ENCODE assay signal across 29 mouse cellular contexts in genomic region chr6:140054271-140054928, GRCm38 (mm10). TPM values are rescaled to one million over a fixed set of nuclear protein-coding genes. Genes with fewer than 3 reads are reported as not detected.
A peak's percentile ranks its signal among the peaks of the same experiment; 100 is the strongest.
DNase-seq lines count a peak whose midpoint lies in the region; ATAC-seq and TF ChIP-seq lines count a peak whose summit lies in the region.
"Had no signal": no experiment of that assay in that cellular context is flagged by ENCODE, and none has a peak within 500 bp of the region (broad histone marks: within the 10 kb centered on the region; RNA-seq: fewer than 3 reads in every experiment).

No protein-coding gene starts in this region.

- no peaks in the 10 kb centered on the region for H3K4me1 ChIP-seq in hindbrain, postnatal 0 days (ENCODE audit: insufficient read depth, low read length)
- H3K4me1 ChIP-seq in hindbrain, embryonic 16.5 days (ENCODE audit: control insufficient read depth, insufficient read depth, low read depth, low read length) = no peaks in the 10 kb centered on the region
- no peaks in the 10 kb centered on the region for H3K4me1 ChIP-seq in liver, postnatal 0 days (ENCODE audit: insufficient read depth)
- H3K4me1 ChIP-seq: heart, embryonic 15.5 days; hindbrain, embryonic 15.5 days; liver, embryonic 13.5 days had no signal

- no peak for ATAC-seq in hindbrain, postnatal 0 days
- no peak for ATAC-seq in hindbrain, embryonic 16.5 days
- ATAC-seq in liver, postnatal 0 days = no peak
- ATAC-seq: forebrain, postnatal 0 days; intestine, postnatal 0 days had no signal

- DNase-seq in hindbrain, postnatal 0 days (ENCODE audit: low spot score) = peak; percentile 27
- DNase-seq in right cerebral cortex, adult 18-20 months = peak; percentile 38
- no peak for DNase-seq in right cerebral cortex, postnatal 4 days
- DNase-seq in left cerebral cortex, adult 2 months (ENCODE audit: extremely low spot score in 1 of 2, low spot score in 2 of 2) = peak in 1 of 2 experiments; percentile 18
- DNase-seq in telencephalon, adult 2 months (ENCODE audit: low read depth, low spot score) = peak; percentile 80
- no peak for DNase-seq in layer of hippocampus, postnatal 10 days (ENCODE audit: low spot score in 2 of 2)
- DNase-seq in liver, postnatal 0 days = no peak
- DNase-seq: B cell, adult 2 months; cerebellum, adult 11 months; cerebellum, postnatal 14 days; embryo, embryonic 11 days; forebrain, postnatal 0 days; gastrocnemius, postnatal 10 days; heart, adult 2 months; heart, postnatal 4 days; liver, embryonic 13.5 days; lung, postnatal 4 days had no signal

- 70% methylated on average over 5 of the region's 5 CpGs for WGBS in hindbrain, postnatal 0 days
- 76% methylated on average over 5 of the region's 5 CpGs for WGBS in hindbrain, embryonic 16.5 days
- 68% methylated on average over 5 of the region's 5 CpGs for WGBS in liver, postnatal 0 days (ENCODE audit: insufficient replicate concordance)

- intact Hi-C loops in left cerebral cortex, adult 2 months (cut with DNase I) = loop anchor here (5.0 to 10.0 kb wide), 2 partner anchors 180 to 368 kb away; partner anchors contain the start of gene Plekha5

- TF ChIP-seq CTCF in hindbrain, postnatal 0 days (IDR thresholded peaks at IDR 0.05; ENCODE audit: low read depth) = no peak
- TF ChIP-seq CTCF in left cerebral cortex, adult 2 months (IDR thresholded peaks at IDR 0.05) = no peak
- no peak for TF ChIP-seq CTCF in liver, postnatal 0 days (IDR thresholded peaks at IDR 0.05; ENCODE audit: low read depth)

- no peak overlapping the region for H3K4me2 ChIP-seq in hindbrain, postnatal 0 days (ENCODE audit: low read depth, low read length)
- H3K4me2 ChIP-seq in hindbrain, embryonic 16.5 days (ENCODE audit: low read length) = no peak overlapping the region
- no peak overlapping the region for H3K4me2 ChIP-seq in liver, postnatal 0 days (ENCODE audit: low read depth, low read length)
- H3K4me2 ChIP-seq: heart, embryonic 15.5 days; hindbrain, embryonic 15.5 days; kidney, embryonic 15.5 days; limb, embryonic 13.5 days; liver, embryonic 13.5 days; lung, embryonic 15.5 days had no signal

- TF ChIP-seq EP300 in liver, postnatal 0 days (IDR thresholded peaks at IDR 0.05; ENCODE audit: low read depth) = no peak

- H3K27ac ChIP-seq in hindbrain, postnatal 0 days = no peak overlapping the region
- no peak overlapping the region for H3K27ac ChIP-seq in hindbrain, embryonic 16.5 days (ENCODE audit: low read depth, low read length)
- H3K27ac ChIP-seq in left cerebral cortex, adult 2 months = peak overlapping the region; percentile 75
- no peak overlapping the region for H3K27ac ChIP-seq in liver, postnatal 0 days (ENCODE audit: low read depth)
- H3K27ac ChIP-seq: heart, adult 2 months; heart, embryonic 15.5 days; hindbrain, embryonic 15.5 days; kidney, embryonic 15.5 days; limb, embryonic 13.5 days; liver, embryonic 13.5 days; lung, embryonic 15.5 days had no signal

- H3K27me3 ChIP-seq in hindbrain, postnatal 0 days (ENCODE audit: insufficient read depth, low read length) = no peaks in the 10 kb centered on the region
- H3K27me3 ChIP-seq in hindbrain, embryonic 16.5 days (replicated peaks; ENCODE audit: control insufficient read depth, insufficient read depth, low read length) = no peaks in the 10 kb centered on the region
- H3K27me3 ChIP-seq in liver, postnatal 0 days (ENCODE audit: insufficient read depth, low read length) = no peaks in the 10 kb centered on the region
- H3K27me3 ChIP-seq: heart, embryonic 15.5 days; hindbrain, embryonic 15.5 days; kidney, embryonic 15.5 days; limb, embryonic 13.5 days; liver, embryonic 13.5 days; lung, embryonic 15.5 days had no signal

- no peaks in the 10 kb centered on the region for H3K9me3 ChIP-seq in hindbrain, postnatal 0 days (ENCODE audit: low read length)
- no peaks in the 10 kb centered on the region for H3K9me3 ChIP-seq in hindbrain, embryonic 16.5 days (ENCODE audit: control insufficient read depth, low read length)
- no peaks in the 10 kb centered on the region for H3K9me3 ChIP-seq in liver, postnatal 0 days (ENCODE audit: low read length)
- H3K9me3 ChIP-seq: heart, embryonic 15.5 days; hindbrain, embryonic 15.5 days; kidney, embryonic 15.5 days; lung, embryonic 15.5 days had no signal

- H3K4me3 ChIP-seq in hindbrain, postnatal 0 days (ENCODE audit: low read length) = no peak overlapping the region
- no peak overlapping the region for H3K4me3 ChIP-seq in hindbrain, embryonic 16.5 days (ENCODE audit: low read length)
- H3K4me3 ChIP-seq in left cerebral cortex, adult 2 months = no peak overlapping the region
- no peak overlapping the region for H3K4me3 ChIP-seq in liver, postnatal 0 days (ENCODE audit: low read depth, low read length)
- H3K4me3 ChIP-seq: heart, adult 2 months; heart, embryonic 15.5 days; hindbrain, embryonic 15.5 days; kidney, embryonic 15.5 days; limb, embryonic 13.5 days; liver, embryonic 13.5 days; lung, embryonic 15.5 days had no signal

- no peak overlapping the region for H3K9ac ChIP-seq in hindbrain, postnatal 0 days (replicated peaks; ENCODE audit: low read length)
- H3K9ac ChIP-seq in hindbrain, embryonic 16.5 days (ENCODE audit: low read depth, low read length) = no peak overlapping the region
- no peak overlapping the region for H3K9ac ChIP-seq in liver, postnatal 0 days (replicated peaks)
- H3K9ac ChIP-seq: forebrain, postnatal 0 days; heart, embryonic 15.5 days; hindbrain, embryonic 15.5 days; kidney, embryonic 15.5 days; limb, embryonic 13.5 days; liver, embryonic 13.5 days; lung, embryonic 15.5 days had no signal

- no peaks in the 10 kb centered on the region for H3K36me3 ChIP-seq in hindbrain, postnatal 0 days (ENCODE audit: insufficient read depth, low read length)
- no peaks in the 10 kb centered on the region for H3K36me3 ChIP-seq in hindbrain, embryonic 16.5 days (ENCODE audit: control insufficient read depth, insufficient read depth, low read length)
- H3K36me3 ChIP-seq in liver, postnatal 0 days (replicated peaks; ENCODE audit: insufficient read depth, low read length) = no peaks in the 10 kb centered on the region
- H3K36me3 ChIP-seq: heart, embryonic 15.5 days; hindbrain, embryonic 15.5 days; kidney, embryonic 15.5 days; limb, embryonic 13.5 days; liver, embryonic 13.5 days; lung, embryonic 15.5 days had no signal

RNA-seq across cellular contexts. Expression of gene Plcz1, which starts 13.1 kb away (rescaled TPM):
- 0.11 TPM in 1 of 2 replicates, not detected in the other for total RNA-seq in hindbrain, postnatal 0 days (2014; rRNA removed)
- 0.33 and 0.52 TPM in 2 replicates for polyA plus RNA-seq in hindbrain, postnatal 0 days (2015; fragmentation: Nextera tagmentation; extraction: Ambion mirVana)
- 0.27 and 0.49 TPM in 2 replicates for polyA plus RNA-seq in hindbrain, embryonic 16.5 days (2015; fragmentation: Nextera tagmentation; extraction: Ambion mirVana)
- under 1 TPM; 0.81 to 0.82 TPM for total RNA-seq in left cerebral cortex, adult 2 months (2021)
- total RNA-seq in layer of hippocampus, postnatal 10 days (2021) = 1 to 10 TPM in 1 of 2 experiments, under 1 TPM in 1; 0.89 to 1.1 TPM
- polyA plus RNA-seq in liver, postnatal 0 days (2015; fragmentation: Nextera tagmentation; extraction: Ambion mirVana) = not detected in 2 replicates
- total RNA-seq: gastrocnemius, postnatal 10 days; heart, adult 2 months; heart, postnatal 4 days; neutrophil, adult 5-6 weeks had no signal
- polyA plus RNA-seq: heart, embryonic 15.5 days; intestine, postnatal 0 days; kidney, embryonic 15.5 days; large intestine, adult 2 months; limb, embryonic 13.5 days; liver, embryonic 13.5 days; lung, embryonic 15.5 days had no signal

RNA-seq across cellular contexts. Expression of gene Capza3, which starts 13.3 kb away (rescaled TPM):
- not detected in 2 replicates for total RNA-seq in hindbrain, postnatal 0 days (2014; rRNA removed)
- polyA plus RNA-seq in hindbrain, postnatal 0 days (2015; fragmentation: Nextera tagmentation; extraction: Ambion mirVana) = not detected in 2 replicates
- polyA plus RNA-seq in hindbrain, embryonic 16.5 days (2015; fragmentation: Nextera tagmentation; extraction: Ambion mirVana) = not detected in 2 replicates
- not detected for total RNA-seq in left cerebral cortex, adult 2 months (2021)
- total RNA-seq in layer of hippocampus, postnatal 10 days (2021) = not detected
- not detected in 2 replicates for polyA plus RNA-seq in liver, postnatal 0 days (2015; fragmentation: Nextera tagmentation; extraction: Ambion mirVana)
- total RNA-seq: forebrain, postnatal 0 days; gastrocnemius, postnatal 10 days; heart, adult 2 months; heart, postnatal 4 days; layer of hippocampus, postnatal 25 days; neutrophil, adult 5-6 weeks had no signal
- polyA plus RNA-seq: embryonic facial prominence, embryonic 14.5 days; forebrain, postnatal 0 days; heart, adult 2 months; heart, embryonic 15.5 days; hindbrain, embryonic 15.5 days; intestine, postnatal 0 days; kidney, embryonic 15.5 days; large intestine, adult 2 months; limb, embryonic 13.5 days; liver, embryonic 13.5 days; lung, embryonic 15.5 days; stomach, embryonic 16.5 days had no signal

Comparison
In these comparisons a context has a peak if more than half of its experiments do, and no peak if none do; other contexts are left out.
1. DNase-seq: peak in hindbrain, postnatal 0 days (single experiment), right cerebral cortex, adult 18-20 months (single experiment) and telencephalon, adult 2 months (single experiment); none in right cerebral cortex, postnatal 4 days (single experiment), layer of hippocampus, postnatal 10 days (0 of 2) and liver, postnatal 0 days (single experiment).